Mouse (Mus musculus) limb, embryonic 13.5 days (tissue): Measurements from ENCODE around the gene Gsto2. TPM values are rescaled to one million over a fixed set of nuclear protein-coding genes. Genes with fewer than 3 reads are reported as not detected.
"Not testable (repeated sequence)": the region's sequence is repeated elsewhere in the genome, so short reads cannot be mapped to it uniquely, and the experiment has no call there.

ENCODE experiments used
- ATAC-seq: fragments of 200-750 bp; cut with Nextera tagmentation; 2 replicates; pipeline ENCODE4 v1.8.0; 2017; ENCODE audit warnings: low read depth, moderate number of reproducible peaks, moderate TSS enrichment; ENCODE audit not compliant: low FRiP score
- H3K27ac ChIP-seq: fragments of 300-500 bp; sonication (generic); 2 replicates; pipeline ENCODE4 v1.5.1; 2015; ENCODE audit warnings: inconsistent platforms, mild to moderate bottlenecking, moderate library complexity
- H3K27me3 ChIP-seq: fragments of 300-500 bp; sonication (generic); 2 replicates; pipeline ENCODE4 v1.6.1; 2015; ENCODE audit warnings: mild to moderate bottlenecking, inconsistent platforms
- H3K36me3 ChIP-seq: fragments of 300-500 bp; sonication (generic); 2 replicates; pipeline ENCODE4 v1.6.1; 2015; ENCODE audit warnings: inconsistent platforms, mild to moderate bottlenecking, moderate library complexity
- H3K4me1 ChIP-seq: fragments of 300-500 bp; sonication (generic); 2 replicates; pipeline ENCODE4 v1.6.1; 2015; ENCODE audit warnings: inconsistent platforms
- H3K4me2 ChIP-seq: fragments of 300-500 bp; sonication (generic); replicated peaks from 2 replicates; pipeline ENCODE4 v1.6.1; 2015; ENCODE audit warnings: inconsistent platforms, mild to moderate bottlenecking, moderate library complexity
- H3K4me3 ChIP-seq: fragments of 300-500 bp; sonication (generic); 2 replicates; pipeline ENCODE4 v1.5.1; 2015; ENCODE audit warnings: moderate library complexity, mild to moderate bottlenecking, inconsistent platforms
- H3K9ac ChIP-seq: fragments of 300-500 bp; sonication (generic); 2 replicates; pipeline ENCODE4 v1.6.1; 2015; ENCODE audit warnings: mild to moderate bottlenecking, inconsistent platforms
- H3K9me3 ChIP-seq: fragments of 300-500 bp; sonication (generic); 2 replicates; pipeline ENCODE4 v1.6.1; 2016; ENCODE audit warnings: inconsistent platforms
- WGBS: fragments of 180-500 bp; shearing (Covaris S2); methylation state at CpG from one replicate; pipeline ENCODE4 v1.1.7; 2015; 5-methylcytosine and 5-hydroxymethylcytosine counted together
- polyA plus RNA-seq: library from polyadenylated mRNA; unstranded; fragments of >200 nt; fragmentation: Nextera tagmentation; extraction: Ambion mirVana; gene quantifications from 2 replicates; pipeline ENCODE4 v1.2.1, GENCODE M21; 2015

Gene Gsto2
- polyA plus RNA-seq, 1 experiment from 2014 or later, result 1.7 TPM

GRCm38 (mm10) chr19:47836701-47837526 lies 28.4 kb upstream of the Gsto2 start:
- no peaks in the 10 kb centered on the region for H3K9me3 ChIP-seq
- peak overlapping the region; percentile 60 for H3K9ac ChIP-seq
- H3K4me3 ChIP-seq, result peak overlapping the region; percentile 52
- H3K27me3 ChIP-seq, result peaks cover 11% of the 10 kb centered on the region
- H3K4me2 ChIP-seq, result peak overlapping the region; percentile 87
- H3K4me1 ChIP-seq, result peaks cover 12% of the 10 kb centered on the region; the same call in 1 of the 2 replicates
- H3K36me3 ChIP-seq, result no peaks in the 10 kb centered on the region
- 3% methylated on average over 49 of the region's 49 CpGs for WGBS
- no peak overlapping the region for H3K27ac ChIP-seq
- peak; percentile 95 for ATAC-seq

GRCm38 (mm10) chr19:47837527-47837901 lies 27.8 kb upstream of the Gsto2 start:
- H3K27ac ChIP-seq, result no peak overlapping the region
- peak overlapping the region; percentile 87 for H3K4me2 ChIP-seq
- peak overlapping the region; percentile 52 for H3K4me3 ChIP-seq
- no peaks in the 10 kb centered on the region for H3K36me3 ChIP-seq
- peaks cover 12% of the 10 kb centered on the region; the same call in 1 of the 2 replicates for H3K4me1 ChIP-seq
- no peaks in the 10 kb centered on the region for H3K9me3 ChIP-seq
- ATAC-seq, result peak; percentile 54; the same call in 1 of the 2 replicates
- peaks cover 11% of the 10 kb centered on the region for H3K27me3 ChIP-seq
- WGBS, result 0% methylated on average over 6 of the region's 6 CpGs
- peak overlapping the region; percentile 60; the same call in 1 of the 2 replicates for H3K9ac ChIP-seq

GRCm38 (mm10) chr19:47841234-47841633 lies 24.1 kb upstream of the Gsto2 start:
- peaks cover 12% of the 10 kb centered on the region; the same call in 1 of the 2 replicates for H3K4me1 ChIP-seq
- not testable (repeated sequence) for H3K36me3 ChIP-seq, H3K27ac ChIP-seq, H3K9me3 ChIP-seq, H3K9ac ChIP-seq, H3K4me3 ChIP-seq, ATAC-seq, H3K4me2 ChIP-seq
- WGBS, result 87% methylated on average over 15 of the region's 15 CpGs
- H3K27me3 ChIP-seq, result peaks cover 11% of the 10 kb centered on the region

- Histone ChIP-seq H3K27ac (no peak overlapping the region), H3K27me3 (no peaks in the 10 kb centered on the region), H3K4me2 (no peak overlapping the region), H3K36me3 (no peaks in the 10 kb centered on the region), H3K9ac (no peak overlapping the region), H3K4me1 (peaks cover 9% of the 10 kb centered on the region), H3K4me3 (no peak overlapping the region), H3K9me3 (no peaks in the 10 kb centered on the region)
- no peak for ATAC-seq
- 91% methylated on average over 3 of the region's 3 CpGs for WGBS
Observed at GRCm38 (mm10) chr19:47849735-47850134, 15.6 kb upstream of the Gsto2 start.

- not testable (repeated sequence) for H3K27me3 ChIP-seq, H3K9me3 ChIP-seq, H3K4me2 ChIP-seq, H3K27ac ChIP-seq, H3K36me3 ChIP-seq, ATAC-seq, H3K9ac ChIP-seq, H3K4me3 ChIP-seq
- WGBS, result 86% methylated on average over 3 of the region's 3 CpGs
- peaks cover 18% of the 10 kb centered on the region for H3K4me1 ChIP-seq
Observed at GRCm38 (mm10) chr19:47852131-47852530, 13.2 kb upstream of the Gsto2 start.

- H3K4me1 ChIP-seq, result peaks cover 18% of the 10 kb centered on the region
- no peaks in the 10 kb centered on the region for H3K27me3 ChIP-seq
- WGBS, result 76% methylated on average over 3 of the region's 3 CpGs
- no peak overlapping the region for H3K4me2 ChIP-seq
- H3K9me3 ChIP-seq, result no peaks in the 10 kb centered on the region
- H3K36me3 ChIP-seq, result peaks cover 9% of the 10 kb centered on the region
- H3K9ac ChIP-seq, result no peak overlapping the region
- H3K27ac ChIP-seq, result no peak overlapping the region
- no peak overlapping the region for H3K4me3 ChIP-seq
- ATAC-seq, result no peak
Observed at GRCm38 (mm10) chr19:47853053-47853452, 12.3 kb upstream of the Gsto2 start.

GRCm38 (mm10) chr19:47853951-47854795 lies 11.2 kb upstream of the Gsto2 start:
- Histone ChIP-seq H3K9me3 (no peaks in the 10 kb centered on the region), H3K4me3 (peak overlapping the region; percentile 82), H3K4me1 (peaks cover 18% of the 10 kb centered on the region), H3K36me3 (peaks cover 20% of the 10 kb centered on the region), H3K4me2 (peak overlapping the region; percentile 93), H3K27me3 (no peaks in the 10 kb centered on the region), H3K27ac (peak overlapping the region; percentile 92), H3K9ac (peak overlapping the region; percentile 90)
- 2% methylated on average over 13 of the region's 13 CpGs for WGBS
- ATAC-seq, result peak; percentile 92

- no peaks in the 10 kb centered on the region for H3K9me3 ChIP-seq
- under 1% methylated on average over 60 of the region's 60 CpGs for WGBS
- H3K4me3 ChIP-seq, result peak within 1 kb of the TSS; percentile 82
- H3K27me3 ChIP-seq, result no peaks in the 10 kb centered on the region
- H3K9ac ChIP-seq, result peak within 1 kb of the TSS; percentile 90
- peak; percentile 94 for ATAC-seq
- peaks cover 28% of the 10 kb centered on the region for H3K36me3 ChIP-seq
- H3K27ac ChIP-seq, result peak within 1 kb of the TSS; percentile 92
- peaks cover 18% of the 10 kb centered on the region for H3K4me1 ChIP-seq
- H3K4me2 ChIP-seq, result peak within 1 kb of the TSS; percentile 93
Observed at GRCm38 (mm10) chr19:47854796-47855783, 10.2 kb upstream of the Gsto2 start, which contains the start of gene Gsto1. Gsto1 (plus strand) TSS chr19:47854970.

- Histone ChIP-seq H3K4me3 (no peak overlapping the region), H3K4me1 (peaks cover 15% of the 10 kb centered on the region), H3K4me2 (no peak overlapping the region), H3K9me3 (no peaks in the 10 kb centered on the region), H3K27ac (no peak overlapping the region), H3K27me3 (no peaks in the 10 kb centered on the region), H3K9ac (no peak overlapping the region), H3K36me3 (peaks cover 48% of the 10 kb centered on the region)
- WGBS, result 84% methylated on average over 18 of the region's 18 CpGs
- ATAC-seq, result no peak
Observed at GRCm38 (mm10) chr19:47857957-47858942, 7.1 kb upstream of the Gsto2 start.

GRCm38 (mm10) chr19:47859180-47859579 lies 6.2 kb upstream of the Gsto2 start:
- no peaks in the 10 kb centered on the region for H3K9me3 ChIP-seq
- H3K4me3 ChIP-seq, result no peak overlapping the region
- H3K27me3 ChIP-seq, result no peaks in the 10 kb centered on the region
- peaks cover 9% of the 10 kb centered on the region for H3K4me1 ChIP-seq
- H3K9ac ChIP-seq, result no peak overlapping the region
- no peak overlapping the region for H3K27ac ChIP-seq
- H3K4me2 ChIP-seq, result no peak overlapping the region
- peaks cover 57% of the 10 kb centered on the region for H3K36me3 ChIP-seq
- 97% methylated on average over 8 of the region's 8 CpGs for WGBS
- ATAC-seq, result no peak
